Mouse (Mus musculus) CH12.LX (cell line): ENCODE data around the gene Ddx39. TPM values are rescaled to one million over a fixed set of nuclear protein-coding genes. Genes with fewer than 3 reads are reported as not detected.

ENCODE experiments used
- DNase-seq: peaks from one replicate; pipeline ENCODE4 v3.0.0-alpha.2; 2013; ENCODE audit errors: extremely low read depth
- H3K27ac ChIP-seq: 2 replicates; pipeline ENCODE4 v1.5.1; 2012; ENCODE audit warnings: low read depth, mild to moderate bottlenecking, control low read depth, moderate library complexity; ENCODE audit not compliant: insufficient read depth
- H3K27me3 ChIP-seq: replicated peaks from 2 replicates; pipeline ENCODE3; 2012; ENCODE audit warnings: inconsistent platforms
- H3K36me3 ChIP-seq, 2 experiments: replicated peaks in 1 of 2; 2 replicates each; pipeline versions ENCODE3 to v1.6.1; 2012; ENCODE audit warnings: inconsistent platforms in 1 of 2, low read length in 1 of 2, mild to moderate bottlenecking in 1 of 2, mixed read lengths in 1 of 2, moderate library complexity in 1 of 2; ENCODE audit not compliant: control insufficient read depth in 1 of 2, insufficient read depth in 1 of 2
- H3K4me1 ChIP-seq, 2 experiments: 2 replicates each; pipeline ENCODE4 v1.6.1; 2012; ENCODE audit warnings: inconsistent platforms in 1 of 2, moderate library complexity in 1 of 2; ENCODE audit not compliant: insufficient read depth in 2 of 2, control insufficient read depth in 1 of 2
- H3K4me2 ChIP-seq: 2 replicates; pipeline ENCODE4 v1.6.1; 2012; ENCODE audit warnings: low read depth, mild to moderate bottlenecking, control low read depth; ENCODE audit not compliant: poor library complexity, insufficient read depth, severe bottlenecking
- H3K4me3 ChIP-seq, 3 experiments: fragments of 150-350 bp in 1 of 3; sonication (generic) in 1 of 3; replicated peaks in 1 of 3; 2 replicates each; pipeline versions ENCODE3 to v1.5.1; 2011 to 2012; ENCODE audit warnings: low read depth in 2 of 3, low read length in 2 of 3, mild to moderate bottlenecking in 2 of 3, moderate library complexity in 2 of 3, control low read depth in 1 of 3, improper control_type of control experiment in 1 of 3, inconsistent platforms in 1 of 3, mixed read lengths in 1 of 3; ENCODE audit not compliant: poor library complexity in 1 of 3
- H3K79me2 ChIP-seq: replicated peaks from 2 replicates; pipeline ENCODE4 v1.6.1; 2012; ENCODE audit warnings: mild to moderate bottlenecking, moderate library complexity; ENCODE audit not compliant: control insufficient read depth, poor library complexity, insufficient read depth, severe bottlenecking; ENCODE audit errors: extremely low read depth
- H3K9ac ChIP-seq: 2 replicates; pipeline ENCODE4 v1.6.1; 2012; ENCODE audit warnings: low read depth, mild to moderate bottlenecking, control low read depth, moderate library complexity; ENCODE audit not compliant: insufficient read depth
- H3K9me3 ChIP-seq: replicated peaks from 2 replicates; pipeline ENCODE3; 2012; ENCODE audit warnings: low read length, inconsistent platforms, mixed read lengths
- BHLHE40 ChIP-seq: IDR thresholded peaks from 2 replicates; pipeline ENCODE4 v1.6.1; 2011; ENCODE audit warnings: mild to moderate bottlenecking, low read depth, low read length, improper control_type of control experiment
- CHD1 ChIP-seq: IDR thresholded peaks from 2 replicates; pipeline ENCODE4 v1.6.1; 2012; ENCODE audit warnings: low read depth, low read length, improper control_type of control experiment, inconsistent platforms
- ELF1 ChIP-seq: IDR thresholded peaks from 2 replicates; pipeline ENCODE4 v1.6.1; 2014; ENCODE audit warnings: low read depth, mild to moderate bottlenecking, inconsistent platforms, low read length, improper control_type of control experiment
- ETS1 ChIP-seq: conservative IDR thresholded peaks from 2 replicates; pipeline ENCODE4 v1.6.1; 2012; ENCODE audit warnings: low read depth, mild to moderate bottlenecking, inconsistent platforms, low read length, improper control_type of control experiment, moderate library complexity
- IRF4 ChIP-seq: IDR thresholded peaks from 2 replicates; pipeline ENCODE4 v1.6.1; 2014; ENCODE audit warnings: low read depth, mild to moderate bottlenecking, inconsistent platforms, low read length, improper control_type of control experiment
- JUN ChIP-seq: IDR thresholded peaks from 2 replicates; pipeline ENCODE4 v1.6.1; 2011; ENCODE audit warnings: low read depth, mild to moderate bottlenecking, low read length, improper control_type of control experiment, moderate library complexity; ENCODE audit not compliant: insufficient read depth
- KAT2A ChIP-seq: IDR thresholded peaks from 2 replicates; pipeline ENCODE4 v1.6.1; 2012; ENCODE audit warnings: low read length, improper control_type of control experiment, inconsistent platforms; ENCODE audit not compliant: insufficient replicate concordance
- MAZ ChIP-seq: IDR thresholded peaks from 2 replicates; pipeline ENCODE4 v1.6.1; 2012; ENCODE audit warnings: low read depth, mild to moderate bottlenecking, inconsistent platforms, low read length, improper control_type of control experiment, moderate library complexity
- MEF2A ChIP-seq: IDR thresholded peaks from 2 replicates; pipeline ENCODE4 v1.6.1; 2014; ENCODE audit warnings: low read depth, mild to moderate bottlenecking, inconsistent platforms, low read length, improper control_type of control experiment, borderline replicate concordance
- MXI1 ChIP-seq: IDR thresholded peaks from 2 replicates; pipeline ENCODE4 v1.6.1; 2011; ENCODE audit warnings: mild to moderate bottlenecking, low read depth, low read length, improper control_type of control experiment
- MYC ChIP-seq: IDR thresholded peaks from 2 replicates; pipeline ENCODE4 v1.6.1; 2011; ENCODE audit warnings: low read depth, mild to moderate bottlenecking, improper control_type of control experiment, low read length
- NRF1 ChIP-seq: IDR thresholded peaks from 2 replicates; pipeline ENCODE4 v1.6.1; 2014; ENCODE audit warnings: low read depth, mild to moderate bottlenecking, inconsistent platforms, low read length, improper control_type of control experiment, moderate library complexity
- PAX5 ChIP-seq: IDR thresholded peaks from 2 replicates; pipeline ENCODE4 v1.6.1; 2012; ENCODE audit warnings: low read length, inconsistent platforms, mixed read lengths
- POLR2A ChIP-seq: IDR thresholded peaks from 2 replicates; pipeline ENCODE4 v1.6.1; 2011; ENCODE audit warnings: low read depth, mild to moderate bottlenecking, improper control_type of control experiment, low read length
- RAD21 ChIP-seq: IDR thresholded peaks from 2 replicates; pipeline ENCODE4 v1.6.1; 2011; ENCODE audit warnings: low read depth, mild to moderate bottlenecking, low read length, improper control_type of control experiment, moderate library complexity
- SIN3A ChIP-seq: IDR thresholded peaks from 2 replicates; pipeline ENCODE4 v1.6.1; 2012; ENCODE audit warnings: low read length, improper control_type of control experiment, inconsistent platforms
- SMC3 ChIP-seq: IDR thresholded peaks from 2 replicates; pipeline ENCODE4 v1.6.1; 2011; ENCODE audit warnings: low read depth, low read length, improper control_type of control experiment
- TBP ChIP-seq: conservative IDR thresholded peaks from 2 replicates; pipeline ENCODE4 v1.6.1; 2011; ENCODE audit warnings: low read depth, low read length, improper control_type of control experiment
- USF1 ChIP-seq: IDR thresholded peaks from 2 replicates; pipeline ENCODE4 v1.6.1; 2014; ENCODE audit warnings: low read depth, mild to moderate bottlenecking, inconsistent platforms, low read length, improper control_type of control experiment
- USF2 ChIP-seq: conservative IDR thresholded peaks from 2 replicates; pipeline ENCODE4 v1.6.1; 2011; ENCODE audit warnings: low read depth, low read length, improper control_type of control experiment
- ZC3H11A ChIP-seq: IDR thresholded peaks from 2 replicates; pipeline ENCODE4 v1.6.1; 2012; ENCODE audit warnings: low read depth, mild to moderate bottlenecking, inconsistent platforms, low read length, improper control_type of control experiment
- ZKSCAN1 ChIP-seq: IDR thresholded peaks from 2 replicates; pipeline ENCODE4 v1.6.1; 2012; ENCODE audit warnings: low read depth, inconsistent platforms, low read length, improper control_type of control experiment, borderline replicate concordance
- dilution Hi-C: fragments of 300-500 bp; cut with MboI; formaldehyde crosslinking; loops from 2 replicates; pipeline ENCODE4 v1.14.3; 2020; ENCODE audit warnings: low sequenced_read_pairs; ENCODE audit not compliant: extremely low pct_unique_long_range_greater_than_20kb, extremely low pct_ligation_motif_present
- in situ Hi-C: fragments of 300-500 bp; cut with MboI; formaldehyde crosslinking; loops from 3 replicates; pipeline ENCODE4 v1.14.3; 2019; ENCODE audit warnings: low sequenced_read_pairs, low pct_ligation_motif_present, low pct_unique_long_range_greater_than_20kb, mixed read lengths
- polyA plus RNA-seq: library from polyadenylated mRNA; unstranded; fragments of >175 nt; gene quantifications from 2 replicates; pipeline ENCODE4 v1.2.1, GENCODE M21; 2012; ENCODE audit warnings: low read depth; ENCODE audit not compliant: insufficient read length
- total RNA-seq, 2 experiments: library from RNA; depleted of rRNA; stranded (reverse); fragments of 300-350 nt in 1 of 2; fragments of >200 nt in 1 of 2; gene quantifications; 2 replicates each; pipeline ENCODE4 v1.2.3; 2012 to 2014

Ddx39 gene
- total and polyA plus RNA-seq, 3 experiments, result 194 to 339 (median 231) TPM

- Histone ChIP-seq H3K4me2 (no peak overlapping the region), H3K36me3 (no peaks in the 10 kb centered on the region), H3K9me3 (peaks cover 4% of the 10 kb centered on the region), H3K4me1 (no peaks in the 10 kb centered on the region), H3K4me3 (no peak overlapping the region), H3K79me2 (no peaks in the 10 kb centered on the region), H3K27ac (no peak overlapping the region), H3K9ac (no peak overlapping the region), H3K27me3 (no peaks in the 10 kb centered on the region)
- no peak for DNase-seq
- dilution Hi-C loops, result no loop called here
- TF ChIP-seq RAD21 (no peak), SMC3 (no peak), ZKSCAN1 (no peak), IRF4 (no peak), CHD1 (no peak), USF1 (no peak), MAZ (no peak), MXI1 (no peak), BHLHE40 (no peak), PAX5 (no peak), NRF1 (no peak), MYC (no peak)
- in situ Hi-C loops, result no loop called here
Observed at GRCm38 (mm10) chr8:83706411-83706810, 8.6 kb upstream of the Ddx39 start.

GRCm38 (mm10) chr8:83707554-83707953, 7.4 kb upstream of the Ddx39 start:
- no peak overlapping the region for H3K27ac ChIP-seq
- no peaks in the 10 kb centered on the region for H3K36me3 ChIP-seq
- no peaks in the 10 kb centered on the region for H3K27me3 ChIP-seq
- H3K4me3 ChIP-seq, result no peak overlapping the region
- DNase-seq, result no peak
- TF ChIP-seq KAT2A, result no peak
- no peak for TF ChIP-seq MXI1
- TF ChIP-seq JUN, result no peak
- no peak for TF ChIP-seq TBP
- no peak for TF ChIP-seq USF2
- TF ChIP-seq ETS1, result no peak
- TF ChIP-seq POLR2A, result no peak
- TF ChIP-seq ELF1, result no peak
- TF ChIP-seq MEF2A, result no peak
- no peak for TF ChIP-seq ZC3H11A
- TF ChIP-seq ZKSCAN1, result no peak
- no peak for TF ChIP-seq SIN3A
- TF ChIP-seq NRF1, result no peak
- TF ChIP-seq, all 38 proteins: peak for 0
- H3K9ac ChIP-seq, result no peak overlapping the region
- no peak overlapping the region for H3K4me2 ChIP-seq
- no peaks in the 10 kb centered on the region for H3K79me2 ChIP-seq
- in situ Hi-C loops, result no loop called here
- H3K4me1 ChIP-seq, result no peaks in the 10 kb centered on the region
- dilution Hi-C loops, result no loop called here
- H3K9me3 ChIP-seq, result no peaks in the 10 kb centered on the region
